Mouse (Mus musculus) heart, embryonic 11.5 days (tissue): ENCODE data around the gene Zfp354b. TPM values are rescaled to one million over a fixed set of nuclear protein-coding genes. Genes with fewer than 3 reads are reported as not detected.

ENCODE experiments used
- ATAC-seq: fragments of 200-750 bp; cut with Nextera tagmentation; replicated peaks from 2 replicates; pipeline ENCODE4 v1.8.0; 2017; ENCODE audit warnings: moderate library complexity; ENCODE audit not compliant: insufficient number of reproducible peaks, low FRiP score, low TSS enrichment
- H3K27ac ChIP-seq: fragments of 300-500 bp; sonication (generic); 2 replicates; pipeline ENCODE4 v1.5.1; 2014; ENCODE audit warnings: mild to moderate bottlenecking, low read depth, low read length
- H3K27me3 ChIP-seq: fragments of 300-500 bp; sonication (generic); 2 replicates; pipeline ENCODE4 v1.6.1; 2014; ENCODE audit warnings: mild to moderate bottlenecking, low read length, mixed read lengths; ENCODE audit not compliant: control insufficient read depth, insufficient read depth
- H3K36me3 ChIP-seq: fragments of 300-500 bp; sonication (generic); 2 replicates; pipeline ENCODE4 v1.6.1; 2014; ENCODE audit warnings: mild to moderate bottlenecking, low read length, moderate library complexity, mixed read lengths; ENCODE audit not compliant: control insufficient read depth, insufficient read depth
- H3K4me1 ChIP-seq: fragments of 300-500 bp; sonication (generic); 2 replicates; pipeline ENCODE4 v1.6.1; 2014; ENCODE audit warnings: low read length; ENCODE audit not compliant: control insufficient read depth, insufficient read depth
- H3K4me2 ChIP-seq: fragments of 300-500 bp; sonication (generic); 2 replicates; pipeline ENCODE4 v1.6.1; 2014; ENCODE audit warnings: mild to moderate bottlenecking, moderate library complexity
- H3K4me3 ChIP-seq: fragments of 300-500 bp; sonication (generic); 2 replicates; pipeline ENCODE4 v1.5.1; 2014; ENCODE audit warnings: low read depth, low read length
- H3K9ac ChIP-seq: fragments of 300-500 bp; sonication (generic); 2 replicates; pipeline ENCODE4 v1.6.1; 2014; ENCODE audit warnings: mild to moderate bottlenecking, low read depth, low read length, moderate library complexity
- H3K9me3 ChIP-seq: fragments of 300-500 bp; sonication (generic); replicated peaks from 2 replicates; pipeline ENCODE4 v1.6.1; 2016; ENCODE audit warnings: low read length; ENCODE audit not compliant: control insufficient read depth
- WGBS: fragments of 180-500 bp; shearing (Covaris S2); extraction: QIAGEN DNeasy Blood & Tissue Kit; methylation state at CpG from one replicate; pipeline ENCODE4 v1.1.7; 2014; ENCODE audit not compliant: insufficient replicate concordance; 5-methylcytosine and 5-hydroxymethylcytosine counted together
- polyA plus RNA-seq: library from polyadenylated mRNA; unstranded; fragments of >200 nt; fragmentation: Nextera tagmentation; extraction: Ambion mirVana; gene quantifications from 2 replicates; pipeline ENCODE4 v1.2.1, GENCODE M21; 2014

Zfp354b gene
- polyA plus RNA-seq, 1 experiment from 2014 or later: 0.82 TPM

- Histone ChIP-seq H3K4me2 (no peak overlapping the region), H3K27ac (no peak overlapping the region), H3K27me3 (no peaks in the 10 kb centered on the region), H3K4me1 (no peaks in the 10 kb centered on the region), H3K4me3 (no peak overlapping the region), H3K36me3 (peaks cover 71% of the 10 kb centered on the region), H3K9ac (no peak overlapping the region), H3K9me3 (peaks cover 15% of the 10 kb centered on the region)
- WGBS: 90% methylated on average over 5 of the region's 5 CpGs
- ATAC-seq: no peak
These were observed 23.3 kb downstream of the Zfp354b start for GRCm38 (mm10) chr11:50908136-50908535.

- Histone ChIP-seq H3K27me3 (no peaks in the 10 kb centered on the region), H3K4me3 (no peak overlapping the region), H3K9me3 (peaks cover 47% of the 10 kb centered on the region), H3K4me1 (no peaks in the 10 kb centered on the region), H3K4me2 (no peak overlapping the region), H3K9ac (no peak overlapping the region), H3K27ac (no peak overlapping the region), H3K36me3 (peaks cover 31% of the 10 kb centered on the region)
- 58% methylated on average over 1 of the region's 1 CpGs for WGBS
- ATAC-seq: no peak
These were observed 34.1 kb downstream of the Zfp354b start for GRCm38 (mm10) chr11:50897359-50897758.

- Histone ChIP-seq H3K36me3 (peaks cover under 1% of the 10 kb centered on the region; the same call in 1 of the 2 replicates), H3K4me1 (no peaks in the 10 kb centered on the region), H3K4me3 (no peak overlapping the region), H3K27ac (no peak overlapping the region), H3K4me2 (no peak overlapping the region), H3K9me3 (peaks cover 7% of the 10 kb centered on the region), H3K27me3 (no peaks in the 10 kb centered on the region), H3K9ac (no peak overlapping the region)
- no peak for ATAC-seq
- 37% methylated on average over 2 of the region's 2 CpGs for WGBS
These were observed 39.0 kb downstream of the Zfp354b start for GRCm38 (mm10) chr11:50892441-50892840.

- peak; percentile 77 for ATAC-seq
- 0 out of 2 replicates have a peak, but pooled peaks cover 3% of the 10 kb centered on the region for H3K4me1 ChIP-seq
- peak within 1 kb of the TSS; percentile 71 for H3K9ac ChIP-seq
- no peak within 1 kb of the TSS for H3K27ac ChIP-seq
- no peaks in the 10 kb centered on the region for H3K27me3 ChIP-seq
- 6% methylated on average over 26 of the region's 26 CpGs for WGBS
- peaks cover 3% of the 10 kb centered on the region; the same call in 1 of the 2 replicates for H3K36me3 ChIP-seq
- H3K9me3 ChIP-seq: no peaks in the 10 kb centered on the region; the same call in none of the 2 replicates
- peak within 1 kb of the TSS; percentile 72 for H3K4me2 ChIP-seq
- peak within 1 kb of the TSS; percentile 43 for H3K4me3 ChIP-seq
These were observed 43.9 kb downstream of the Zfp354b start, which contains the start of gene Zfp454 for GRCm38 (mm10) chr11:50887390-50888128. Gene Zfp454, minus strand, starts transcription at chr11:50887651.

- Histone ChIP-seq H3K4me1 (0 out of 2 replicates have a peak, but pooled peaks cover 3% of the 10 kb centered on the region), H3K27ac (no peak overlapping the region), H3K36me3 (peaks cover 3% of the 10 kb centered on the region; the same call in 1 of the 2 replicates), H3K9ac (peak overlapping the region; percentile 71), H3K9me3 (no peaks in the 10 kb centered on the region; the same call in 1 of the 2 replicates), H3K4me3 (peak overlapping the region; percentile 43), H3K4me2 (peak overlapping the region; percentile 72), H3K27me3 (no peaks in the 10 kb centered on the region)
- 25% methylated on average over 10 of the region's 10 CpGs for WGBS
- ATAC-seq: no peak
These were observed 44.5 kb downstream of the Zfp354b start for GRCm38 (mm10) chr11:50886933-50887293.

- 46% methylated on average over 8 of the region's 8 CpGs for WGBS
- peak overlapping the region; percentile 71 for H3K9ac ChIP-seq
- H3K4me2 ChIP-seq: peak overlapping the region; percentile 72
- H3K27me3 ChIP-seq: no peaks in the 10 kb centered on the region
- no peaks in the 10 kb centered on the region for H3K9me3 ChIP-seq
- 0 out of 2 replicates have a peak, but pooled peaks cover 3% of the 10 kb centered on the region for H3K4me1 ChIP-seq
- H3K36me3 ChIP-seq: peaks cover 3% of the 10 kb centered on the region; the same call in 1 of the 2 replicates
- H3K4me3 ChIP-seq: peak overlapping the region; percentile 43
- H3K27ac ChIP-seq: no peak overlapping the region
- ATAC-seq: no peak
These were observed 45.1 kb downstream of the Zfp354b start for GRCm38 (mm10) chr11:50886231-50886932.

- Histone ChIP-seq H3K9me3 (no peaks in the 10 kb centered on the region; the same call in 1 of the 2 replicates), H3K4me1 (0 out of 2 replicates have a peak, but pooled peaks cover 3% of the 10 kb centered on the region), H3K36me3 (peaks cover 19% of the 10 kb centered on the region), H3K27me3 (no peaks in the 10 kb centered on the region), H3K9ac (no peak overlapping the region), H3K27ac (no peak overlapping the region), H3K4me3 (no peak overlapping the region), H3K4me2 (no peak overlapping the region)
- WGBS: 65% methylated on average over 3 of the region's 3 CpGs
- ATAC-seq: no peak
These were observed 47.7 kb downstream of the Zfp354b start for GRCm38 (mm10) chr11:50883756-50884155.

- no peak for ATAC-seq
- 85% methylated on average over 3 of the region's 3 CpGs for WGBS
- no peak overlapping the region for H3K9ac ChIP-seq
- no peak overlapping the region for H3K27ac ChIP-seq
- H3K9me3 ChIP-seq: peaks cover 11% of the 10 kb centered on the region
- H3K4me2 ChIP-seq: no peak overlapping the region
- peaks cover 32% of the 10 kb centered on the region for H3K36me3 ChIP-seq
- no peaks in the 10 kb centered on the region for H3K27me3 ChIP-seq
- no peaks in the 10 kb centered on the region for H3K4me1 ChIP-seq
- no peak overlapping the region for H3K4me3 ChIP-seq
These were observed 52.8 kb downstream of the Zfp354b start for GRCm38 (mm10) chr11:50878641-50879040.
